Mouse (Mus musculus) midbrain, embryonic 13.5 days (tissue): ENCODE data around the gene Galr2. TPM values are rescaled to one million over a fixed set of nuclear protein-coding genes. Genes with fewer than 3 reads are reported as not detected.

Source experiments
- ATAC-seq: fragments of 200-750 bp; cut with Nextera tagmentation; 2 replicates; pipeline ENCODE4 v1.8.0; 2017; ENCODE audit warnings: mild to moderate bottlenecking, moderate TSS enrichment, moderate library complexity
- H3K27ac ChIP-seq: fragments of 300-500 bp; sonication (generic); 2 replicates; pipeline ENCODE4 v1.5.1; 2015; ENCODE audit warnings: inconsistent platforms, mild to moderate bottlenecking, moderate library complexity
- H3K27me3 ChIP-seq: fragments of 300-500 bp; sonication (generic); 2 replicates; pipeline ENCODE4 v1.6.1; 2015; ENCODE audit warnings: mild to moderate bottlenecking, inconsistent platforms
- H3K36me3 ChIP-seq: fragments of 300-500 bp; sonication (generic); 2 replicates; pipeline ENCODE4 v1.6.1; 2015; ENCODE audit warnings: mild to moderate bottlenecking, inconsistent platforms
- H3K4me1 ChIP-seq: fragments of 300-500 bp; sonication (generic); replicated peaks from 2 replicates; pipeline ENCODE4 v1.6.1; 2015; ENCODE audit warnings: inconsistent platforms
- H3K4me2 ChIP-seq: fragments of 300-500 bp; sonication (generic); replicated peaks from 2 replicates; pipeline ENCODE4 v1.6.1; 2015; ENCODE audit warnings: moderate library complexity, mild to moderate bottlenecking, inconsistent platforms
- H3K4me3 ChIP-seq: fragments of 300-500 bp; sonication (generic); replicated peaks from 2 replicates; pipeline ENCODE4 v1.5.1; 2015; ENCODE audit warnings: mild to moderate bottlenecking, inconsistent platforms
- H3K9ac ChIP-seq: fragments of 300-500 bp; sonication (generic); replicated peaks from 2 replicates; pipeline ENCODE4 v1.6.1; 2015; ENCODE audit warnings: mild to moderate bottlenecking, inconsistent platforms
- H3K9me3 ChIP-seq: fragments of 300-500 bp; sonication (generic); 2 replicates; pipeline ENCODE4 v1.6.1; 2016; ENCODE audit warnings: mild to moderate bottlenecking, inconsistent platforms
- WGBS: fragments of 180-500 bp; shearing (Covaris S2); methylation state at CpG from one replicate; pipeline ENCODE4 v1.1.7; 2015; 5-methylcytosine and 5-hydroxymethylcytosine counted together
- polyA plus RNA-seq: library from polyadenylated mRNA; unstranded; fragments of >200 nt; fragmentation: Nextera tagmentation; extraction: Ambion mirVana; gene quantifications from 2 replicates; pipeline ENCODE4 v1.2.1, GENCODE M21; 2015

The Galr2 gene
- 0.22 and 0.26 TPM in 2 replicates for polyA plus RNA-seq

- Histone ChIP-seq H3K4me3 (peak within 1 kb of the TSS; percentile 37), H3K27me3 (peaks cover 61% of the 10 kb centered on the region), H3K9me3 (no peaks in the 10 kb centered on the region), H3K27ac (no peak within 1 kb of the TSS), H3K36me3 (no peaks in the 10 kb centered on the region), H3K4me2 (peak within 1 kb of the TSS; percentile 53), H3K9ac (peak within 1 kb of the TSS; percentile 60), H3K4me1 (peaks cover 10% of the 10 kb centered on the region)
- 7% methylated on average over 48 of the region's 48 CpGs for WGBS
- ATAC-seq = no peak
Observed at GRCm38 (mm10) chr11:116280751-116281663, at the start of gene Galr2. Galr2 (plus strand) TSS chr11:116280939.

- ATAC-seq = no peak
- H3K9me3 ChIP-seq = no peaks in the 10 kb centered on the region
- no peak overlapping the region for H3K4me3 ChIP-seq
- H3K36me3 ChIP-seq = no peaks in the 10 kb centered on the region
- 32% methylated on average over 17 of the region's 17 CpGs for WGBS
- peak overlapping the region; percentile 34 for H3K4me2 ChIP-seq
- no peak overlapping the region for H3K27ac ChIP-seq
- H3K4me1 ChIP-seq = 0 out of 2 replicates have a peak, but pooled peaks cover 5% of the 10 kb centered on the region
- peak overlapping the region; percentile 39; the same call in 1 of the 2 replicates for H3K9ac ChIP-seq
- H3K27me3 ChIP-seq = peaks cover 17% of the 10 kb centered on the region
Observed at GRCm38 (mm10) chr11:116232427-116232826, 48.3 kb upstream of the Galr2 start.

DNA sequence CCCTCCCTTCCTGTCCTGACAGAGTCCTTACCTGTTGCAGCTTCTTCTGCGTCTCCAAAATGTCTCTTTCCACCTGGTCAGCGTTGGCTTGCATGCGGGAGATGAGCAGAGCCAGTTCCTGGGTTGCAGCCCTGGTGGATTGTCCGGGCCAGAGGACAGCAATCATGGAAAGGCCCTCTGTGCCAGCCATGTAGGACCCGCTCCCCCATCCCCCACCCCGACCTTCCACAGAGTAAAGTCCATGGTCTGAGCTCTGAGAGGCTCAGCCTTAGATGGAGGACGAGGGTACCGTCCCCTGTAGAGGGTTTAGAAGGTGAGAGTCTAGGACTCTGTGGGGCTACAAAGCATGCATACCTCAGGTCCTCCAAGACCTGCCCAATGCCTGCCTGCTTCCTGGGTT lies 45.8 kb upstream of the Galr2 start:
- no peak overlapping the region for H3K4me2 ChIP-seq
- no peaks in the 10 kb centered on the region for H3K36me3 ChIP-seq
- peaks cover 14% of the 10 kb centered on the region; the same call in 1 of the 2 replicates for H3K4me1 ChIP-seq
- H3K9ac ChIP-seq = no peak overlapping the region
- ATAC-seq = no peak
- H3K27ac ChIP-seq = no peak overlapping the region
- no peaks in the 10 kb centered on the region for H3K9me3 ChIP-seq
- WGBS = 86% methylated on average over 8 of the region's 8 CpGs
- no peak overlapping the region for H3K4me3 ChIP-seq
- peaks cover 31% of the 10 kb centered on the region for H3K27me3 ChIP-seq

- no peak; the same call in 1 of the 2 replicates for ATAC-seq
- no peak within 1 kb of the TSS for H3K4me3 ChIP-seq
- H3K27ac ChIP-seq = no peak within 1 kb of the TSS
- no peak within 1 kb of the TSS for H3K9ac ChIP-seq
- H3K4me2 ChIP-seq = peak within 1 kb of the TSS; percentile 6; the same call in 1 of the 2 replicates
- H3K36me3 ChIP-seq = peaks cover 2% of the 10 kb centered on the region; the same call in 1 of the 2 replicates
- 11% methylated on average over 27 of the region's 31 CpGs for WGBS
- H3K9me3 ChIP-seq = no peaks in the 10 kb centered on the region
- peaks cover 28% of the 10 kb centered on the region for H3K27me3 ChIP-seq
- peaks cover 10% of the 10 kb centered on the region; the same call in 1 of the 2 replicates for H3K4me1 ChIP-seq
Observed at GRCm38 (mm10) chr11:116237742-116238395, 42.9 kb upstream of the Galr2 start, which contains the start of gene Evpl. Evpl (minus strand) TSS chr11:116238077.

- H3K9me3 ChIP-seq = no peaks in the 10 kb centered on the region
- H3K27ac ChIP-seq = no peak overlapping the region
- peaks cover 10% of the 10 kb centered on the region; the same call in 1 of the 2 replicates for H3K4me1 ChIP-seq
- no peak overlapping the region for H3K9ac ChIP-seq
- peaks cover 20% of the 10 kb centered on the region for H3K27me3 ChIP-seq
- 12% methylated on average over 7 of the region's 7 CpGs for WGBS
- peaks cover 22% of the 10 kb centered on the region for H3K36me3 ChIP-seq
- ATAC-seq = no peak
- H3K4me2 ChIP-seq = no peak overlapping the region
- no peak overlapping the region for H3K4me3 ChIP-seq
Observed at GRCm38 (mm10) chr11:116239797-116240196, 40.9 kb upstream of the Galr2 start.

DNA sequence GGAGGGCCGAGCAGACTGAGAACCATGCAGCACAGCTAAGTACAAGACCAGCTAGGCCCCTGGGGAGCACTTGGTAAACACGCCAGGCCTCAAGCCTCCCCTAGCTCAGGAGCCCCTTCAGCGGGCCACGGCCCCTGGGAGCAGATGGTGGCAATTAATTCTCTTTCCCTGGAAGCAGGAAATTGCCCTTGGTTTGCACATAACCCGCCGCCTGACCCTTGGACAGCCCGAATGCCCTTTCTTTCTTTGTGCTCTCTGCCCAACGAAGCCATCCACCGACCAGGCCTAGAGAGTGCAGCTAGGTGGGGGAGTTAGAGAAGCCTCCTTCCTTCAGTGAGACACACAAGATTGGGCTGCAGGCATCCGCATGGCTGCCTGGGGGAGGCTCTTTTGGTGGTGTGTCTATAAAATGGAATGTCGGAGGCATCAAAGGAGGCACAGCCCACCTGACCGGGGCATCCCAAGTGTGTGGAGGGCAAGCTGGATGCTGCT lies 38.9 kb upstream of the Galr2 start:
- Histone ChIP-seq H3K4me3 (no peak overlapping the region), H3K9ac (0 out of 2 replicates have a peak overlapping the region, but pooled peaks have one; percentile 12), H3K36me3 (peaks cover 42% of the 10 kb centered on the region), H3K27me3 (peaks cover 20% of the 10 kb centered on the region), H3K27ac (no peak overlapping the region), H3K9me3 (no peaks in the 10 kb centered on the region), H3K4me1 (peaks cover 10% of the 10 kb centered on the region; the same call in 1 of the 2 replicates), H3K4me2 (no peak overlapping the region)
- WGBS = 54% methylated on average over 12 of the region's 12 CpGs
- no peak for ATAC-seq

DNA sequence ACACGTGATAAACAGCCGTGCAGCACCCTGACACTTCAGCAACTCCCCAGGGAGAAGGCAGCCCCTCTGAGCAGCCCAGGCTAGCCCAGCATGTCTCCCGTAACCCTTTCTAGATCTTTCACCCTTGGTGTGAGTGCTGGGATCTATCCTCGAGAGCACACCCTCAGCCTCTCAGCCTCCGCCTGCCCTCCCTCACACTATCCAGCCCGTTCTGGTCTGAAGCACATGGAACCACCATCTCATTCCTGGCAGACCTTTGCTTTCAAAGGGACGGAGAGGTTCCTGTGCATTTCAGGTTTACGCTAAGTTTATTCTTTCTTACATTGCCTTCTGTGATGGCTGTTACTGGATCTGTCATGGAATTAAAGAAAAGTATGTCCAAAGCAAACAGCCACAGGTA lies 36.2 kb upstream of the Galr2 start:
- Histone ChIP-seq H3K9me3 (no peaks in the 10 kb centered on the region), H3K27me3 (no peaks in the 10 kb centered on the region), H3K4me3 (no peak overlapping the region), H3K4me2 (no peak overlapping the region), H3K27ac (no peak overlapping the region), H3K36me3 (peaks cover 70% of the 10 kb centered on the region), H3K9ac (no peak overlapping the region), H3K4me1 (peaks cover 4% of the 10 kb centered on the region; the same call in 1 of the 2 replicates)
- WGBS = 91% methylated on average over 8 of the region's 8 CpGs
- ATAC-seq = no peak

DNA sequence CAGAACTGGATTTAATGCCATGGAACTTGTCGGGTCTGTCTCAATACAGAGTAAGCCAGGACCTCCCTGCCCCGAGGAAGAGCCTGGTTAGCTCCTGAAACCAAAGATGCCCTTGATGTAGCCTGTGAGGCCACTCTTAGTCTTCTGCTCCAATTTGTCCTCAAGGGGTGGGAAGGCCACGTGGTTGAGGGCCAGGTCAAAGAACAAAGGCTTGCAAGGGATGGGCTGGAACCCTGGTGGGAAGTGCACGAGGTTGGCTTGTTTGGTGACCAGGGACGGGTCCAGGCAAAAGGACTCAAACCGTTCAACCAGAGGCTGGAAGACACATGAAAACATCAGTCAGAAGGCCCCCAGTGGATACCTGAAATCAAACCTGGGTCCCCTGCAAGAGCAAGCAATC lies 35.1 kb upstream of the Galr2 start:
- Histone ChIP-seq H3K4me2 (no peak overlapping the region), H3K27ac (no peak overlapping the region), H3K27me3 (no peaks in the 10 kb centered on the region), H3K9me3 (no peaks in the 10 kb centered on the region), H3K4me1 (no peaks in the 10 kb centered on the region), H3K36me3 (peaks cover 80% of the 10 kb centered on the region), H3K9ac (no peak overlapping the region), H3K4me3 (no peak overlapping the region)
- WGBS = 74% methylated on average over 6 of the region's 6 CpGs
- ATAC-seq = no peak

- ATAC-seq = no peak
- H3K9ac ChIP-seq = no peak overlapping the region
- H3K4me3 ChIP-seq = no peak overlapping the region
- no peaks in the 10 kb centered on the region for H3K27me3 ChIP-seq
- no peaks in the 10 kb centered on the region for H3K9me3 ChIP-seq
- H3K4me1 ChIP-seq = no peaks in the 10 kb centered on the region
- H3K27ac ChIP-seq = no peak overlapping the region
- 86% methylated on average over 14 of the region's 14 CpGs for WGBS
- H3K36me3 ChIP-seq = peaks cover 100% of the 10 kb centered on the region
- no peak overlapping the region for H3K4me2 ChIP-seq
Observed at GRCm38 (mm10) chr11:116247502-116248222, 33.1 kb upstream of the Galr2 start.

GRCm38 (mm10) chr11:116250898-116251297 lies 29.8 kb upstream of the Galr2 start:
- H3K9me3 ChIP-seq = no peaks in the 10 kb centered on the region
- H3K27me3 ChIP-seq = no peaks in the 10 kb centered on the region
- 95% methylated on average over 8 of the region's 8 CpGs for WGBS
- H3K4me3 ChIP-seq = no peak overlapping the region
- peaks cover 98% of the 10 kb centered on the region for H3K36me3 ChIP-seq
- no peak overlapping the region for H3K4me2 ChIP-seq
- no peak overlapping the region for H3K9ac ChIP-seq
- no peak for ATAC-seq
- H3K4me1 ChIP-seq = no peaks in the 10 kb centered on the region
- H3K27ac ChIP-seq = no peak overlapping the region

- Histone ChIP-seq H3K36me3 (peaks cover 95% of the 10 kb centered on the region), H3K4me3 (no peak overlapping the region), H3K27me3 (no peaks in the 10 kb centered on the region), H3K9ac (no peak overlapping the region), H3K4me1 (no peaks in the 10 kb centered on the region), H3K9me3 (no peaks in the 10 kb centered on the region), H3K27ac (no peak overlapping the region), H3K4me2 (no peak overlapping the region)
- 88% methylated on average over 3 of the region's 3 CpGs for whole genome bisulfite sequencing
- no peak for ATAC-seq
Observed at GRCm38 (mm10) chr11:116253076-116253600, 27.6 kb upstream of the Galr2 start.
